Mouse (Mus musculus): Measurements from ENCODE around the gene Zfc3h1.

DNA sequence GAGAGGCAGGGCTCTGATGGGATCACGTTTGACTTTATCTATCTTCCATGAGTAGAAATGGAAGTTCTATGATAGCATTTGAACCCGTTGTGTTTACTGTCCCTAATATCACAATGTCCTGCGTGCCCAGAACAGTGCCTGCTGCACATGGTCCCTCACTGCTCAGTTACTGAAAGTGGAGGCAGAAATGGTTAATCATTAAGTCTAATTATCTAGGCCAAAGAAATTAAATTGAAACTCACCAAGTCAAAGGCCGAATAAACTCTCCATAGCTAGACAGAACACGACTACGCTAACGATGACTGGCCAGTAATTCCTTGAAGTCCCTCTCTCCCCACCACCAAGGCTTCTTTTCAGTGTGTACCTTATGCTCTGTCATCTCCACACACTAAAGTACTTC lies 35.2 kb upstream of the Zfc3h1 start:
- TF ChIP-seq TAL1 (conservative IDR thresholded peaks at IDR 0.05; ENCODE audit: low read depth, low read length) = no peak
- TF ChIP-seq CTCF (IDR thresholded peaks at IDR 0.05; ENCODE audit: low read depth, low read length) = no peak
- no peak for TF ChIP-seq POLR2AphosphoS5 (IDR thresholded peaks at IDR 0.05; ENCODE audit: insufficient replicate concordance, low read depth, low read length)
- TF ChIP-seq GATA1 (IDR thresholded peaks at IDR 0.05; ENCODE audit: borderline replicate concordance, low read length) = no peak
- no peak for TF ChIP-seq GATA2 (IDR thresholded peaks at IDR 0.05; ENCODE audit: borderline replicate concordance, low read depth, low read length)
